Mouse (Mus musculus) gastrocnemius, postnatal 4 days (tissue): ENCODE measurements around the gene Desi2. TPM values are rescaled to one million over a fixed set of nuclear protein-coding genes. Genes with fewer than 3 reads are reported as not detected.
"Not testable (repeated sequence)": the region's sequence is repeated elsewhere in the genome, so short reads cannot be mapped to it uniquely, and the experiment has no call there.

ENCODE experiments used
- DNase-seq, 2 experiments: peaks; one replicate each; pipeline ENCODE4 v3.0.0; 2021 to 2022; ENCODE audit warnings: low spot score in 2 of 2, mixed read lengths in 2 of 2
- total RNA-seq, 2 experiments: library from RNA; stranded (reverse); gene quantifications; 2 replicates each; pipeline ENCODE4 v1.2.3; 2021

Gene Desi2
- total RNA-seq, 2 experiments from 2014 or later = 31.3 to 39.8 TPM

DNA sequence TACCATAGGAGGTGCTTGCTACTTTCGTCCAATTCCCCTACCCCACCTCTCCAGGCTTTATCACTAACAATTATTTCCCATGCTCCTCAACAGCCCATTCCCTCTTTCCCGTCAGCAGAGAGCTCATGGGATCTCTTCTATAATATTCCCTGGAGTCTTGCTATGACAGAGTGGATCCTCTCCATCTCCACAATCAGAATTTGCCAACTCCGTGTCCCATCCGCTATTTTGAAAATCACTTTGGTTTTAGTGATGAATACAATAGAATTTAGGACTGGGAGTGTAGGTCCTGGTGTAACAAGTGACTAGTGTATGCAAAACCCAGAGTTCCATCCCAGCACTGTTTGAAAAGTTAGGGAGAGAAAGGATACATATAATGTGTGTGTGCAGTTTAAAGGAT is 69.1 kb downstream of the Desi2 start:
- DNase-seq = no peak

DNA sequence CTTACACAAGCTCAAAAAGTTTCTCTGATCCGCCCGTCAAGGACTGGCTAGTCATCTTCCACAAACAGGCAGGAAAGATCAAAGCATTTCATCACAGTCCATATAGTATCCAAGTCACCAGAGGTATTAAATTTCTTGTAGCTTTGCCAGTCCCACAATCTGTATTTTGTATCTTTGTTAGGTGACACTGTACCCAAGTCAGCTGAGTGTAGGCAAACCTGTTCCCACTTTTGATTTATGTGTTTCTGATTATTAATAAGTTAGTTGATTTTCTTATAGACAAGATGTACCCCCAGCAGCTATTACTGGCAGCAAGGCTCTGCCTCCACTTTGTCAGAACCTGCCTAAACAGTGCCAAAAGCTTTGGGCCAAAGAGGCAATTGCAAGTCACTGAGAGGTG is 71.6 kb downstream of the Desi2 start:
- no peak for DNase-seq

GRCm38 (mm10) chr1:178265381-178265780 is 78.2 kb downstream of the Desi2 start:
- not testable (repeated sequence) for DNase-seq

- no peak for DNase-seq
These were observed 83.4 kb downstream of the Desi2 start for GRCm38 (mm10) chr1:178270635-178271034.

DNA sequence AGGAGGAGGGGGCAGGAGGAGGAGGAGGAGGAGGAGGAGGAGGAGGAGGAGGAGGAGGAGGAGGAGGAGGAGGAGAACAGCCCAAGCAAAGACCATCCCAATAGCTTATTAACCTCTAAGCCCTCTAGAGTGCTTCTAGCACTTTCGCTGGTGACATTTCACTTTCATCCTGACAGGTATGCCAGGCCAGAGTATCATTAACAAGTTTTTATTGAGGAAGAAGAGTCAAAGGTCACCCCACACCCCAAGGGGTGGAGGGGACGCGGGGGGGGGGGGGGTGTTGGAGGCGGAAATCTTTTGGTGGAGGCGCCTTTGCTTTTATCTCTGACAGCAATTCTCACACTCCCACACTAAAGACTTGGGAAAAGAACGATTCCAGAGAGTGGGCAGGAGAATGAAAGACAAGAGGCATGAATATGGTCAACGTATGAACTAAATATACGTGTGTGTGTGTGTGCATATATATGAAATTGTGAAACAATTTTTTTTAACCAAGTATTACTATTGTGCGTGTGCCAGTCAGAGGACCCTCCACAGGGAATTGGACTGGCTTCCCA is 88.0 kb downstream of the Desi2 start:
- DNase-seq = no peak

GRCm38 (mm10) chr1:178275738-178276053 is 88.5 kb downstream of the Desi2 start:
- DNase-seq = no peak

- DNase-seq = peak; percentile 51 to 74
These were observed 89.1 kb downstream of the Desi2 start for GRCm38 (mm10) chr1:178276054-178276911.

DNA sequence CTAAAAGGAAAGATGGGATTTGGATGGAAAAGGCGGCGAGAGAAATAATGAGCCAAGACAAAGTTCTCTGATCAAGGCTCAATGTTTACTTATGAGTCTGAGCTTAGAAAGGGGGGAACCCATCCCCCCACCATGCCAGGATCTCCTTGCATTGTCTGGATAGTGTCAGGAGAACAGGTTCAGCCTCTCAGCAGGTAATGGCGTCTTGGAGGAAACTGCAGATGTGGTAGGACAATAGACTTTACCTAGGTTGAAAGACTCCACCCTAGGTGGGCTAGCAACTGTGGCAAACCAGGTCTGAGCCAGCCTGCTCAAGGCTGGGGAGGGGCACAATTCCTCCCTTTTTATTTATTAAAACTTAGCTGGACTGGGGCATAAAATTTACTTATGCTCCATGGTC is 96.1 kb downstream of the Desi2 start:
- not testable (repeated sequence) for DNase-seq

DNA sequence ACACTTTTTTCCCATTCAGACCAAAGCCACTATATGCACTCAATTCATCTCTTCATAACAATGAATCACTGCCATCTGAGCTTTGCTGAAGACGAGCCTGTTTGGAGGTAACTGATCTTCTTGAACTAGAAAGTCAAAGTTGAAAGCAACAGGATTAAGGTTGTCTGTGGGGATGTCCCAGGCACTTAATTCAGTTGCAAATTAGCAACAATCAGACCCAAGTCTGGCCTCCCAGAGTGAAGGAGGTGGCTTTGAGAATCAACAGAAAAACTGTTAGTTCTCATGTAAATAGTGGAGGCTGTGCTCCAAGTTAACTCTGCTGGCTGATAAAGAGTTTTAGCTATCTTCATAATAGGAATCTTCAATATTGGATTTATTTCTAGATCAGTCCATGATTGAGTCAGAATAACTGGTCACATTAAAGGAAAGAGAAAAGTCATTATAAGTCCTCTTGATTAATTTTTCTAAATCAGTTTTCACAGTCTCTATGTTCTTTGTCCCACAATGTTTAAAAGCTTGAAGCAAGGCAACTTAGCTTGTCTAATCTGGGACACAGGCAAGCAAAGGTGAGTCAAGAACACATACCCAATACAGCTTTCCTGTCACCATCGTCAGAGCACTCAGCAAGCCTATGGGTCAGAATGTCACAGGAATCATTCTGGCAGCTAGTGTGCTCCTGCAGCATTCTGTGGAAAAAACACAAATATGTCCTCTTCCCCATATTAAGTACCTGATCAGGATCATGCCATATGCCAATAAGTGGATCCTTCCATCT is 96.9 kb downstream of the Desi2 start:
- DNase-seq = no peak

GRCm38 (mm10) chr1:178287601-178288176 is 100.5 kb downstream of the Desi2 start:
- no peak for DNase-seq

- DNase-seq = no peak
These were observed 104.5 kb downstream of the Desi2 start for GRCm38 (mm10) chr1:178291716-178292115.

- no peak for DNase-seq
These were observed 106.8 kb downstream of the Desi2 start for GRCm38 (mm10) chr1:178294051-178294450.

DNA sequence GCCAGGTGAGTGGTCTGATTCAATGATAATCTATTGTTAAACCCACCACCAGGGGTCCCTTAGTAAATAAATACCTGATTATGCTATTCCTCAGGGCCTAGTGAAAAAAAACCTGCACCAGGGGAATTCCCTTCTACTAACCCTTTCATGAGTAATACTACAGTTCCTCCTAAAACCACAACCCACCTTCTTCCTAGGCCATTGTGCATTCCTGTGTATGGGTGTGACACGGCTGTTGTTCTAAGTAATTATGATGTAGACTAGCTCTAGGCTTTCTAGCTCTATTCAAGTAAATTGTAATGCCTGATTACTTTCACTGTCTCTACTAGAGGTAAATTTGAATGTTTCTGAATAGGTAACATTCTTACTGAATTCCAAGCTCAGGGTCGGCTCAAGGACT is 114.0 kb downstream of the Desi2 start:
- DNase-seq = not testable (repeated sequence)

DNA sequence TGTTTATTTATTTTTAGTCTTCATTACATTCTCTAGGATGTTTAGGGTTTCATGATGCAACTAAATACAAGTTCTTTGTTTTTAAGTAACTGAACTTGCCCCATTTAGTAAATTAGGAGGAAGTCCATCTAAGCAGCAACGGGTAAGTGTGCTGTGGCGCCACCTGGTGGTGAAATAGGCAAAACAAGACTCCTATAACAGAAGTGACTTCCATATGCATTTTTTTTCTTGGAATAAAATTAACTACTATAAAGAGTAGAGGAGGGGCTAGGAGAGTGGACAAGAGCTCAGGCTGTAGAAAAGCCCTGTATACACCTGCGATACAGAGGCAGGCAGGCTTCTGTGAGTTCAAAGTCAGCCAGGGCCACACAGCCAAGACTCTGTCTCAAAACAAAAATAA is 116.2 kb downstream of the Desi2 start:
- peak; percentile 53 to 77 for DNase-seq

Other genes starting within 250 kb of the Desi2 start
- under 1 TPM; 0.20 to 0.23 TPM for gene Catspere2, start 204.0 kb upstream of the Desi2 start, total RNA-seq
- gene Cox20, start 131.7 kb downstream of the Desi2 start, total RNA-seq = 10 to 100 TPM; 38.3 to 42.9 TPM
- 100 to 1,000 TPM; 318 to 386 TPM for gene Hnrnpu, start 150.4 kb downstream of the Desi2 start, total RNA-seq
- gene Efcab2, start 218.7 kb downstream of the Desi2 start, total RNA-seq = 1 to 10 TPM; 6.4 to 6.5 TPM